Mouse (Mus musculus) hindbrain, postnatal 0 days (tissue): ENCODE measurements at regions not wholly inside any gene's neighbourhood (a gene's known extent, or its start where the extent isn't known, plus 50 kb on each side); places are given as distances from the start of the nearest gene placed in this dataset.

ENCODE experiments used
- ATAC-seq: fragments of 200-750 bp; cut with Nextera tagmentation; 2 replicates; pipeline ENCODE4 v1.8.0; 2017; ENCODE audit warnings: mild to moderate bottlenecking, moderate TSS enrichment, moderate library complexity
- DNase-seq: peaks from one replicate; pipeline ENCODE4 v3.0.0-alpha.2; 2015; ENCODE audit warnings: low spot score
- H3K27ac ChIP-seq: fragments of 300-500 bp; sonication (generic); 2 replicates; pipeline ENCODE4 v1.5.1; 2014; ENCODE audit warnings: mild to moderate bottlenecking
- H3K27me3 ChIP-seq: fragments of 300-500 bp; sonication (generic); 2 replicates; pipeline ENCODE4 v1.6.1; 2014; ENCODE audit warnings: low read length, mixed read lengths; ENCODE audit not compliant: insufficient read depth
- H3K36me3 ChIP-seq: fragments of 300-500 bp; sonication (generic); 2 replicates; pipeline ENCODE4 v1.6.1; 2014; ENCODE audit warnings: low read length, mixed read lengths; ENCODE audit not compliant: insufficient read depth
- H3K4me1 ChIP-seq: fragments of 300-500 bp; sonication (generic); 2 replicates; pipeline ENCODE4 v1.6.1; 2014; ENCODE audit warnings: antibody characterized with exemption, low read length, mixed read lengths; ENCODE audit not compliant: insufficient read depth
- H3K4me2 ChIP-seq: fragments of 300-500 bp; sonication (generic); 2 replicates; pipeline ENCODE4 v1.6.1; 2014; ENCODE audit warnings: low read depth, mild to moderate bottlenecking, low read length, moderate library complexity, mixed read lengths
- H3K4me3 ChIP-seq: fragments of 300-500 bp; sonication (generic); 2 replicates; pipeline ENCODE4 v1.5.1; 2014; ENCODE audit warnings: low read length
- H3K9ac ChIP-seq: fragments of 300-500 bp; sonication (generic); replicated peaks from 2 replicates; pipeline ENCODE4 v1.6.1; 2014; ENCODE audit warnings: mild to moderate bottlenecking, low read length, moderate library complexity, mixed read lengths
- H3K9me3 ChIP-seq: fragments of 300-500 bp; sonication (generic); 2 replicates; pipeline ENCODE4 v1.6.1; 2016; ENCODE audit warnings: low read length, mixed read lengths
- CTCF ChIP-seq: IDR thresholded peaks from 2 replicates; pipeline ENCODE4 v1.5.1; 2016; ENCODE audit warnings: antibody characterized with exemption, control low read depth, low read depth
- WGBS: fragments of 180-500 bp; shearing (Covaris S2); extraction: QIAGEN DNeasy Blood & Tissue Kit; methylation state at CpG from one replicate; pipeline ENCODE4 v1.1.7; 2014; 5-methylcytosine and 5-hydroxymethylcytosine counted together

- Histone ChIP-seq H3K4me3 (no peak overlapping the region), H3K9ac (no peak overlapping the region), H3K27ac (no peak overlapping the region), H3K4me1 (no peaks in the 10 kb centered on the region), H3K36me3 (no peaks in the 10 kb centered on the region), H3K27me3 (no peaks in the 10 kb centered on the region), H3K4me2 (no peak overlapping the region), H3K9me3 (no peaks in the 10 kb centered on the region)
- WGBS: 69% methylated on average over 1 of the region's 1 CpGs
- DNase-seq (no peak), ATAC-seq (no peak)
- no peak for TF ChIP-seq CTCF
Measured at GRCm38 (mm10) chr15:63170171-63170570, 674.8 kb downstream of the Gsdmc2 start.

- no peak for DNase-seq
- H3K4me3 ChIP-seq: no peak overlapping the region
- no peak for ATAC-seq
- no peaks in the 10 kb centered on the region for H3K4me1 ChIP-seq
- H3K27me3 ChIP-seq: no peaks in the 10 kb centered on the region
- no peak overlapping the region for H3K4me2 ChIP-seq
- no peaks in the 10 kb centered on the region for H3K36me3 ChIP-seq
- TF ChIP-seq CTCF: no peak
- no peaks in the 10 kb centered on the region for H3K9me3 ChIP-seq
- no peak overlapping the region for H3K9ac ChIP-seq
- H3K27ac ChIP-seq: no peak overlapping the region
Measured at GRCm38 (mm10) chr15:63166411-63166810, 678.6 kb downstream of the Gsdmc2 start.

GRCm38 (mm10) chr15:63163550-63164279, 681.3 kb downstream of the Gsdmc2 start:
- 56% methylated on average over 6 of the region's 6 CpGs for WGBS
- Histone ChIP-seq H3K4me3 (no peak overlapping the region), H3K27ac (no peak overlapping the region), H3K4me1 (no peaks in the 10 kb centered on the region), H3K27me3 (no peaks in the 10 kb centered on the region), H3K4me2 (no peak overlapping the region), H3K9ac (no peak overlapping the region), H3K36me3 (no peaks in the 10 kb centered on the region), H3K9me3 (no peaks in the 10 kb centered on the region)
- no peak for TF ChIP-seq CTCF
- no peak for DNase-seq
- ATAC-seq: no peak

- Histone ChIP-seq H3K36me3 (no peaks in the 10 kb centered on the region), H3K9ac (no peak overlapping the region), H3K4me3 (no peak overlapping the region), H3K4me2 (no peak overlapping the region), H3K4me1 (no peaks in the 10 kb centered on the region), H3K9me3 (no peaks in the 10 kb centered on the region), H3K27me3 (no peaks in the 10 kb centered on the region), H3K27ac (no peak overlapping the region)
- ATAC-seq (no peak), DNase-seq (no peak)
- no peak for TF ChIP-seq CTCF
- WGBS: 55% methylated on average over 4 of the region's 4 CpGs
Measured at GRCm38 (mm10) chr15:63162881-63163549, 682.0 kb downstream of the Gsdmc2 start.

- no peak for TF ChIP-seq CTCF
- no peak for DNase-seq
- 84% methylated on average over 3 of the region's 3 CpGs for WGBS
- Histone ChIP-seq H3K27me3 (no peaks in the 10 kb centered on the region), H3K4me1 (no peaks in the 10 kb centered on the region), H3K36me3 (no peaks in the 10 kb centered on the region), H3K4me3 (no peak overlapping the region), H3K9ac (no peak overlapping the region), H3K27ac (no peak overlapping the region), H3K4me2 (no peak overlapping the region), H3K9me3 (no peaks in the 10 kb centered on the region)
- ATAC-seq: no peak
Measured at GRCm38 (mm10) chr15:63123123-63123688, 721.8 kb downstream of the Gsdmc2 start.

GRCm38 (mm10) chr15:63112918-63113317, 732.1 kb downstream of the Gsdmc2 start:
- WGBS: 65% methylated on average over 2 of the region's 2 CpGs
- Histone ChIP-seq H3K4me1 (no peaks in the 10 kb centered on the region), H3K36me3 (no peaks in the 10 kb centered on the region), H3K9me3 (no peaks in the 10 kb centered on the region), H3K27ac (no peak overlapping the region), H3K4me3 (no peak overlapping the region), H3K4me2 (no peak overlapping the region), H3K9ac (no peak overlapping the region), H3K27me3 (no peaks in the 10 kb centered on the region)
- ATAC-seq (no peak), DNase-seq (no peak)
- 0 out of 2 replicates have a peak, but pooled peaks have one; percentile 25 for TF ChIP-seq CTCF

GRCm38 (mm10) chr15:63100093-63100492, 744.9 kb downstream of the Gsdmc2 start:
- ATAC-seq: no peak
- Histone ChIP-seq H3K36me3 (no peaks in the 10 kb centered on the region), H3K4me1 (no peaks in the 10 kb centered on the region), H3K4me3 (no peak overlapping the region), H3K27me3 (no peaks in the 10 kb centered on the region), H3K9me3 (no peaks in the 10 kb centered on the region), H3K4me2 (no peak overlapping the region), H3K9ac (no peak overlapping the region), H3K27ac (no peak overlapping the region)
- no peak for TF ChIP-seq CTCF
- 92% methylated on average over 3 of the region's 3 CpGs for WGBS
- no peak for DNase-seq
